Mouse (Mus musculus) heart, adult 2 months (tissue): ENCODE results near the gene Cdc25a. TPM values are rescaled to one million over a fixed set of nuclear protein-coding genes. Genes with fewer than 3 reads are reported as not detected.
A peak's percentile ranks its signal among the peaks of the same experiment; 100 is the strongest.

ENCODE experiments used
- DNase-seq, 2 experiments: peaks; one replicate each; pipeline ENCODE4 v3.0.0; 2021
- H3K27ac ChIP-seq: fragments of 200-600 bp; 2 replicates; pipeline ENCODE4 v1.8.1; 2022
- H3K27me3 ChIP-seq: fragments of 200-500 bp; 2 replicates; pipeline ENCODE4 v1.6.1; 2012; ENCODE audit warnings: mild to moderate bottlenecking, low read length, inconsistent platforms, mixed read lengths; ENCODE audit not compliant: control insufficient read depth, insufficient read depth
- H3K36me3 ChIP-seq: fragments of 200-500 bp; 2 replicates; pipeline ENCODE4 v1.6.1; 2012; ENCODE audit warnings: low read length, inconsistent platforms; ENCODE audit not compliant: control insufficient read depth, insufficient read depth
- H3K4me1 ChIP-seq: fragments of 200-500 bp; 2 replicates; pipeline ENCODE4 v1.6.1; 2011; ENCODE audit warnings: low read length; ENCODE audit not compliant: control insufficient read depth, insufficient read depth
- H3K4me3 ChIP-seq: fragments of 200-600 bp; 2 replicates; pipeline ENCODE4 v1.8.1; 2022
- H3K79me2 ChIP-seq: fragments of 200-500 bp; replicated peaks from 2 replicates; pipeline ENCODE4 v1.6.1; 2012; ENCODE audit warnings: mild to moderate bottlenecking, inconsistent platforms, low read length, moderate library complexity, mixed read lengths; ENCODE audit not compliant: control insufficient read depth, insufficient read depth
- H3K9ac ChIP-seq: fragments of 200-500 bp; 2 replicates; pipeline ENCODE4 v1.6.1; 2012; ENCODE audit warnings: low read depth, mild to moderate bottlenecking, control low read depth, inconsistent platforms, low read length, mixed read lengths
- CTCF ChIP-seq: fragments of 200-600 bp; IDR thresholded peaks from 2 replicates; pipeline ENCODE4 v1.8.1; 2022; ENCODE audit warnings: antibody characterized with exemption, mild to moderate bottlenecking, moderate library complexity
- EP300 ChIP-seq: fragments of 200-500 bp; IDR thresholded peaks from 2 replicates; pipeline ENCODE4 v1.6.1; 2011; ENCODE audit warnings: low read depth, low read length, control low read depth; ENCODE audit not compliant: insufficient read depth
- POLR2A ChIP-seq: fragments of 200-500 bp; IDR thresholded peaks from 2 replicates; pipeline ENCODE4 v1.6.1; 2011; ENCODE audit warnings: mild to moderate bottlenecking, low read depth, low read length, control low read depth; ENCODE audit not compliant: insufficient read depth
- WGBS: fragments of 180-500 bp; shearing (Covaris S2); methylation state at CpG from one replicate; pipeline ENCODE4 v1.1.7; 2018; 5-methylcytosine and 5-hydroxymethylcytosine counted together
- intact Hi-C: fragments of 180-260 bp; cut with DNase I; formaldehyde crosslinking; loops from one replicate; pipeline ENCODE4 v1.15.1; 2025
- polyA plus RNA-seq: library from polyadenylated mRNA; depleted of rRNA; stranded (reverse); fragments of >200 nt; gene quantifications from 2 replicates; pipeline ENCODE4 v1.2.3, GENCODE M21; 2012
- total RNA-seq, 2 experiments: library from RNA; stranded (reverse); gene quantifications; 2 replicates each; pipeline ENCODE4 v1.2.3; 2021

Cdc25a gene
- total and polyA plus RNA-seq, 3 experiments: 2.1 to 4.9 (median 4.4) TPM

GRCm38 (mm10) chr9:109902740-109903139 lies 27.4 kb downstream of the Cdc25a start:
- Histone ChIP-seq H3K9ac (no peak overlapping the region), H3K79me2 (no peaks in the 10 kb centered on the region), H3K27me3 (no peaks in the 10 kb centered on the region), H3K4me1 (peaks cover 21% of the 10 kb centered on the region), H3K27ac (peak overlapping the region; percentile 20; the same call in 1 of the 2 replicates), H3K36me3 (no peaks in the 10 kb centered on the region), H3K4me3 (no peak overlapping the region)
- no peak for DNase-seq
- TF ChIP-seq EP300: no peak
- TF ChIP-seq CTCF: no peak
- no peak for TF ChIP-seq POLR2A
- intact Hi-C loops: no loop called here
- 63% methylated on average over 5 of the region's 5 CpGs for WGBS

DNA sequence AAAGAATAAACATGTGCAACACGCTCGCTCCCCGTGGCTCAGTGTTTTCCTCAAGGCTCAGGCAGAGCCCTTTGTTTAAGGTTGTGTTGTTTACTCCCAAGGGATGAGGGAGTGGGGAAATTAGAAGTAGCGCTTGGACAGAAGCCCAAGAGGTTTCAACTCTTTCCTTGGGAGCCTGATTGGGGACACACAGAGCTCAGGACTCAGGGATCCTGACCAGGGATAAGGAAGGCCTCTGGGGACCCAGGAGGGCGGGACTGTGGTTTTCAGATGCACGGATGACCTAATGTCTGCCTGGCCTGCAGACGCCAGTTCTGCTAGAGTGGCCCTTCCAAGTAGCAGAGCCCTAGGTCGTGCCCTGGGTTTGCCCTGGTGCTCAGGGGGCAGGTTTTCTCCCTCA lies 31.9 kb downstream of the Cdc25a start:
- intact Hi-C loops: no loop called here
- peak; percentile 37; the same call in 1 of the 2 replicates for TF ChIP-seq POLR2A
- TF ChIP-seq CTCF: no peak
- TF ChIP-seq EP300: peak; percentile 74; the same call in 1 of the 2 replicates
- whole genome bisulfite sequencing: 43% methylated on average over 8 of the region's 8 CpGs

GRCm38 (mm10) chr9:109907774-109908465 lies 32.5 kb downstream of the Cdc25a start:
- Histone ChIP-seq H3K9ac (no peak overlapping the region), H3K27ac (peak overlapping the region; percentile 36), H3K79me2 (no peaks in the 10 kb centered on the region), H3K4me3 (no peak overlapping the region), H3K4me1 (peaks cover 6% of the 10 kb centered on the region), H3K36me3 (no peaks in the 10 kb centered on the region), H3K27me3 (no peaks in the 10 kb centered on the region)
- no peak for DNase-seq
- 50% methylated on average over 6 of the region's 6 CpGs for WGBS
- intact Hi-C loops: no loop called here
- TF ChIP-seq POLR2A (no peak), CTCF (no peak), EP300 (no peak)

More for the DNA sequence above, 31.9 kb downstream of the Cdc25a start:
- H3K9ac ChIP-seq: no peak overlapping the region
- H3K79me2 ChIP-seq: no peaks in the 10 kb centered on the region
- no peak overlapping the region for H3K4me3 ChIP-seq
- peak overlapping the region; percentile 53 for H3K27ac ChIP-seq
- H3K36me3 ChIP-seq: no peaks in the 10 kb centered on the region
- peak; percentile 83 to 89 for DNase-seq
- no peaks in the 10 kb centered on the region for H3K27me3 ChIP-seq
- H3K4me1 ChIP-seq: peaks cover 6% of the 10 kb centered on the region

DNA sequence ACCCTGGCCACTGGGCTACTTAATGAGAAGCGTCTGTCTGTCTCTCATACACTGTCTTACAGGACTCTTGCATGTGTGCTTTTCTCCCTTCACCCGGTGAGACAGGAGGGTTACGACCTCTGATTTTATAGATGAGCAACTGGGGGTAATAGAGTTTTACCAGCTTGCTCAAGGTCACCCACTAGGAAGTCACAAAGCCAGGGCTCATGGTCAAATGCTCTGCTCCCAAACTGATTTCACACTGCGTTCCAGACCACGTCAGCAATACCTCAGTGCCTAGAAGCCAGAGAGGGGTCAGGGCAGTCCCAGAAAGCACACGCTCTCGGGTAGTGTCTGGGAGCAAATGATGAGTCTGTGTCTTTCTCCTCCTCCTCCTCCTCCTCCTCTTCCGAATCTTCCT lies 33.7 kb downstream of the Cdc25a start:
- peaks cover 6% of the 10 kb centered on the region for H3K4me1 ChIP-seq
- DNase-seq: no peak
- TF ChIP-seq POLR2A (no peak), CTCF (no peak), EP300 (no peak)
- no peak overlapping the region for H3K27ac ChIP-seq
- no peak overlapping the region for H3K4me3 ChIP-seq
- 96% methylated on average over 8 of the region's 8 CpGs for WGBS
- no peaks in the 10 kb centered on the region for H3K27me3 ChIP-seq
- no peaks in the 10 kb centered on the region for H3K79me2 ChIP-seq
- intact Hi-C loops: no loop called here
- H3K36me3 ChIP-seq: no peaks in the 10 kb centered on the region
- no peak overlapping the region for H3K9ac ChIP-seq

DNA sequence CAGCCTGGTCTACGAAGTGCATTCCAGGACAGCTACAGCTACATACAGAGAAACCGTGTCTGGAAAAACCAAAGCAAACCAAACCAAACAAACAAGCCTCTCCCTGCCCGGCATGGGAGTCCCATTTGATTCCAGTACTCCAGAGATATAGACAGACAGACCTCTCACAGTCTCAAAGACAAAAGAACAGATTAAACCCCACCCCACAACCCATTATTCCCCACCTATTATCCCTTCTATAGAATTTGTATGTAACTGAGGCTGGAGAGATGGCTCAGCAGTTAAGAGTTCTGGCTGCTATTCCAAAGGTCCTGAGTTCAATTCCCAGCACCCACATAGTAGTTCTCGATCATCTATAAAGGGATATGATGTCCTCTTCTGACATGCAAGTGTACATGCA lies 34.5 kb downstream of the Cdc25a start:
- Histone ChIP-seq H3K4me1 (peaks cover 6% of the 10 kb centered on the region), H3K36me3 (no peaks in the 10 kb centered on the region), H3K4me3 (no peak overlapping the region), H3K27me3 (no peaks in the 10 kb centered on the region), H3K27ac (no peak overlapping the region), H3K9ac (no peak overlapping the region), H3K79me2 (no peaks in the 10 kb centered on the region)
- intact Hi-C loops: no loop called here
- WGBS: 96% methylated on average over 4 of the region's 4 CpGs
- TF ChIP-seq POLR2A: no peak
- no peak for TF ChIP-seq CTCF
- no peak for TF ChIP-seq EP300
- no peak for DNase-seq

GRCm38 (mm10) chr9:109911779-109912178 lies 36.4 kb downstream of the Cdc25a start:
- peak; percentile 53 to 63 for DNase-seq
- Histone ChIP-seq H3K27me3 (no peaks in the 10 kb centered on the region), H3K36me3 (no peaks in the 10 kb centered on the region), H3K79me2 (no peaks in the 10 kb centered on the region), H3K9ac (no peak overlapping the region), H3K27ac (no peak overlapping the region), H3K4me1 (peaks cover 6% of the 10 kb centered on the region), H3K4me3 (no peak overlapping the region)
- intact Hi-C loops: loop anchor here (2.0 kb wide), 1 partner anchor 19 kb away; the partner anchor contains the start of gene Map4
- TF ChIP-seq POLR2A (no peak), CTCF (no peak), EP300 (no peak)
- 55% methylated on average over 7 of the region's 7 CpGs for WGBS
